Mouse (Mus musculus) testis, adult 2 months (tissue): ENCODE data around the gene Xlr5a.

Source experiments
- CTCF ChIP-seq: fragments of 200-500 bp; IDR thresholded peaks from 2 replicates; pipeline ENCODE4 v1.5.1; 2012; ENCODE audit warnings: low read depth, mild to moderate bottlenecking, inconsistent platforms, low read length, moderate library complexity; ENCODE audit not compliant: control insufficient read depth, insufficient read depth, insufficient replicate concordance
- POLR2A ChIP-seq: fragments of 200-500 bp; IDR thresholded peaks from 2 replicates; pipeline ENCODE4 v1.6.1; 2012; ENCODE audit warnings: low read depth, mild to moderate bottlenecking, inconsistent platforms, low read length, moderate library complexity; ENCODE audit not compliant: control insufficient read depth

GRCm38 (mm10) chrX:73342483-73342895 lies 49.7 kb upstream of the Xlr5a start, which contains the start of gene Zfp275:
- TF ChIP-seq POLR2A (peak; percentile 26; the same call in 1 of the 2 replicates), CTCF (no peak)
